Mouse (Mus musculus) stomach, embryonic 15.5 days (tissue): ENCODE results near the gene Bhlhe41. TPM values are rescaled to one million over a fixed set of nuclear protein-coding genes. Genes with fewer than 3 reads are reported as not detected.

ENCODE experiments used
- polyA plus RNA-seq: library from polyadenylated mRNA; unstranded; fragments of >200 nt; fragmentation: Nextera tagmentation; extraction: Ambion mirVana; gene quantifications from 2 replicates; pipeline ENCODE4 v1.2.1, GENCODE M21; 2015

Gene Bhlhe41
- polyA plus RNA-seq, 1 experiment from 2014 or later, result 1.3 TPM

Other genes starting within 250 kb of the Bhlhe41 start
- not detected in 2 replicates for gene Tuba3b, start 249.8 kb downstream of the Bhlhe41 start, polyA plus RNA-seq
- gene Rassf8, start 118.8 kb downstream of the Bhlhe41 start, polyA plus RNA-seq, result 6.1 and 7.2 TPM in 2 replicates
- 11.0 and 11.9 TPM in 2 replicates for gene Sspn, start 66.1 kb upstream of the Bhlhe41 start, polyA plus RNA-seq